Mouse (Mus musculus): ENCODE data around the gene Klk12. TPM values are rescaled to one million over a fixed set of nuclear protein-coding genes. Genes with fewer than 3 reads are reported as not detected.

Klk12 gene
- total and polyA plus RNA-seq, 3 experiments = not detected

GRCm38 (mm10) chr7:43772901-43773300, 4.2 kb downstream of the Klk12 start:
- no peak overlapping the region for H3K4me3 ChIP-seq (replicated peaks in 1 of 3; ENCODE audit: low read depth in 2 of 3, low read length in 2 of 3, poor library complexity in 1 of 3)
- H3K79me2 ChIP-seq (replicated peaks; ENCODE audit: control insufficient read depth, extremely low read depth, insufficient read depth, poor library complexity, severe bottlenecking) = no peaks in the 10 kb centered on the region
- H3K27ac ChIP-seq (ENCODE audit: insufficient read depth, low read depth) = no peak overlapping the region
- peaks cover 85% of the 10 kb centered on the region for H3K27me3 ChIP-seq (replicated peaks)
- H3K9ac ChIP-seq (ENCODE audit: insufficient read depth, low read depth) = no peak overlapping the region
- H3K4me1 ChIP-seq (ENCODE audit: control insufficient read depth in 1 of 2, insufficient read depth in 2 of 2) = no peaks in the 10 kb centered on the region
- H3K36me3 ChIP-seq (replicated peaks in 1 of 2; ENCODE audit: control insufficient read depth in 1 of 2, insufficient read depth in 1 of 2, low read length in 1 of 2) = no peaks in the 10 kb centered on the region
- no peak for DNase-seq (ENCODE audit: extremely low read depth)
- no peaks in the 10 kb centered on the region for H3K9me3 ChIP-seq (replicated peaks; ENCODE audit: low read length)
- in situ Hi-C loops (cut with MboI; ENCODE audit: low pct_ligation_motif_present, low pct_unique_long_range_greater_than_20kb, low sequenced_read_pairs) (no loop called here), dilution Hi-C loops (cut with MboI; ENCODE audit: extremely low pct_ligation_motif_present, extremely low pct_unique_long_range_greater_than_20kb, low sequenced_read_pairs) (no loop called here)
- no peak for TF ChIP-seq JUN (IDR thresholded peaks at IDR 0.05; ENCODE audit: insufficient read depth, low read depth, low read length)
- TF ChIP-seq ZNF384 (IDR thresholded peaks at IDR 0.05; ENCODE audit: low read depth, low read length) = no peak
- TF ChIP-seq USF1 (IDR thresholded peaks at IDR 0.05; ENCODE audit: low read depth, low read length) = no peak
- no peak for TF ChIP-seq MYC (IDR thresholded peaks at IDR 0.05; ENCODE audit: low read depth, low read length)
- TF ChIP-seq GABPA (IDR thresholded peaks at IDR 0.05; ENCODE audit: insufficient replicate concordance, low read depth, low read length) = no peak
- H3K4me2 ChIP-seq (ENCODE audit: insufficient read depth, low read depth, poor library complexity, severe bottlenecking) = no peak overlapping the region

- dilution Hi-C loops (cut with MboI; ENCODE audit: extremely low pct_ligation_motif_present, extremely low pct_unique_long_range_greater_than_20kb, low sequenced_read_pairs) = no loop called here
- no peaks in the 10 kb centered on the region for H3K79me2 ChIP-seq (replicated peaks; ENCODE audit: control insufficient read depth, extremely low read depth, insufficient read depth, poor library complexity, severe bottlenecking)
Observed at GRCm38 (mm10) chr7:43774364-43774763, 5.7 kb downstream of the Klk12 start, which contains the start of gene Klk11. Gene Klk11 (plus strand): TSS chr7:43774604.

GRCm38 (mm10) chr7:43774802-43775201, 6.1 kb downstream of the Klk12 start:
- no peak overlapping the region for H3K9ac ChIP-seq (ENCODE audit: insufficient read depth, low read depth)
- TF ChIP-seq ZKSCAN1 (IDR thresholded peaks at IDR 0.05; ENCODE audit: borderline replicate concordance, low read depth, low read length) = no peak
- no peak for TF ChIP-seq NELFE (IDR thresholded peaks at IDR 0.05; ENCODE audit: low read depth, low read length)
- no peak for TF ChIP-seq KAT2A (IDR thresholded peaks at IDR 0.05; ENCODE audit: insufficient replicate concordance, low read length)
- TF ChIP-seq RCOR1 (conservative IDR thresholded peaks at IDR 0.05; ENCODE audit: low read depth, low read length) = no peak
- no peak for TF ChIP-seq ETS1 (conservative IDR thresholded peaks at IDR 0.05; ENCODE audit: low read depth, low read length)
- TF ChIP-seq POLR2AphosphoS2 (IDR thresholded peaks at IDR 0.05; ENCODE audit: low read depth, low read length) = no peak
- no peak for TF ChIP-seq GABPA (IDR thresholded peaks at IDR 0.05; ENCODE audit: insufficient replicate concordance, low read depth, low read length)
- no peak for TF ChIP-seq ZMIZ1 (IDR thresholded peaks at IDR 0.05; ENCODE audit: low read depth, low read length)

More at GRCm38 (mm10) chr7:43774364-43774763, 5.7 kb downstream of the Klk12 start, which contains the start of gene Klk11:
- no peak within 1 kb of the TSS for H3K4me3 ChIP-seq (replicated peaks in 1 of 3; ENCODE audit: low read depth in 2 of 3, low read length in 2 of 3, poor library complexity in 1 of 3)
- no peak within 1 kb of the TSS for H3K9ac ChIP-seq (ENCODE audit: insufficient read depth, low read depth)
- H3K27me3 ChIP-seq (replicated peaks) = peaks cover 87% of the 10 kb centered on the region
- H3K9me3 ChIP-seq (replicated peaks; ENCODE audit: low read length) = no peaks in the 10 kb centered on the region
- no peaks in the 10 kb centered on the region for H3K36me3 ChIP-seq (replicated peaks in 1 of 2; ENCODE audit: control insufficient read depth in 1 of 2, insufficient read depth in 1 of 2, low read length in 1 of 2)
- no peak within 1 kb of the TSS for H3K4me2 ChIP-seq (ENCODE audit: insufficient read depth, low read depth, poor library complexity, severe bottlenecking)
- in situ Hi-C loops (cut with MboI; ENCODE audit: low pct_ligation_motif_present, low pct_unique_long_range_greater_than_20kb, low sequenced_read_pairs) = no loop called here
- no peak for DNase-seq (ENCODE audit: extremely low read depth)
- no peaks in the 10 kb centered on the region for H3K4me1 ChIP-seq (ENCODE audit: control insufficient read depth in 1 of 2, insufficient read depth in 2 of 2)
- no peak within 1 kb of the TSS for H3K27ac ChIP-seq (ENCODE audit: insufficient read depth, low read depth)
- TF ChIP-seq MEF2A (IDR thresholded peaks at IDR 0.05; ENCODE audit: borderline replicate concordance, low read depth, low read length) = no peak
- TF ChIP-seq CHD1 (IDR thresholded peaks at IDR 0.05; ENCODE audit: low read depth, low read length) = no peak
- no peak for TF ChIP-seq RCOR1 (conservative IDR thresholded peaks at IDR 0.05; ENCODE audit: low read depth, low read length)
- TF ChIP-seq PAX5 (IDR thresholded peaks at IDR 0.05; ENCODE audit: low read length) = no peak
- TF ChIP-seq POLR2AphosphoS2 (IDR thresholded peaks at IDR 0.05; ENCODE audit: low read depth, low read length) = no peak

More at GRCm38 (mm10) chr7:43774802-43775201, 6.1 kb downstream of the Klk12 start:
- in situ Hi-C loops (cut with MboI; ENCODE audit: low pct_ligation_motif_present, low pct_unique_long_range_greater_than_20kb, low sequenced_read_pairs) (loop anchor here (25.0 kb wide), 1 partner anchor 288 kb away; the partner anchor contains the start of gene Iglon5), dilution Hi-C loops (cut with MboI; ENCODE audit: extremely low pct_ligation_motif_present, extremely low pct_unique_long_range_greater_than_20kb, low sequenced_read_pairs) (no loop called here)
- Histone ChIP-seq H3K4me3 (replicated peaks in 1 of 3; ENCODE audit: low read depth in 2 of 3, low read length in 2 of 3, poor library complexity in 1 of 3) (no peak overlapping the region), H3K27me3 (replicated peaks) (peaks cover 86% of the 10 kb centered on the region), H3K79me2 (replicated peaks; ENCODE audit: control insufficient read depth, extremely low read depth, insufficient read depth, poor library complexity, severe bottlenecking) (no peaks in the 10 kb centered on the region), H3K4me1 (ENCODE audit: control insufficient read depth in 1 of 2, insufficient read depth in 2 of 2) (no peaks in the 10 kb centered on the region), H3K9me3 (replicated peaks; ENCODE audit: low read length) (no peaks in the 10 kb centered on the region), H3K27ac (ENCODE audit: insufficient read depth, low read depth) (no peak overlapping the region), H3K36me3 (replicated peaks in 1 of 2; ENCODE audit: control insufficient read depth in 1 of 2, insufficient read depth in 1 of 2, low read length in 1 of 2) (no peaks in the 10 kb centered on the region), H3K4me2 (ENCODE audit: insufficient read depth, low read depth, poor library complexity, severe bottlenecking) (no peak overlapping the region)
- no peak for DNase-seq (ENCODE audit: extremely low read depth)

All from CH12.LX (cell line).